Mouse (Mus musculus): ENCODE results near the gene Cpeb3. TPM values are rescaled to one million over a fixed set of nuclear protein-coding genes. Genes with fewer than 3 reads are reported as not detected.

The Cpeb3 gene
- polyA plus RNA-seq, 1 experiment from 2014 or later: 0.63 TPM

GRCm38 (mm10) chr19:37131660-37132059, 76.7 kb downstream of the Cpeb3 start:
- no peak for DNase-seq
- Histone ChIP-seq H3K27ac (ENCODE audit: low read depth) (no peak overlapping the region), H3K4me1 (ENCODE audit: insufficient read depth) (no peaks in the 10 kb centered on the region), H3K4me3 (ENCODE audit: low read depth, low read length) (no peak overlapping the region), H3K36me3 (ENCODE audit: insufficient read depth) (no peaks in the 10 kb centered on the region), H3K4me2 (no peak overlapping the region), H3K9ac (no peak overlapping the region), H3K27me3 (ENCODE audit: insufficient read depth, low read length) (no peaks in the 10 kb centered on the region), H3K9me3 (ENCODE audit: low read depth, low read length) (no peaks in the 10 kb centered on the region)
- WGBS: 47% methylated on average over 1 of the region's 1 CpGs
- no peak for TF ChIP-seq CTCF (IDR thresholded peaks at IDR 0.05; ENCODE audit: low read depth)
- no peak for ATAC-seq (ENCODE audit: insufficient read depth)

- DNase-seq (no peak), ATAC-seq (ENCODE audit: insufficient read depth) (no peak)
- Histone ChIP-seq H3K27ac (ENCODE audit: low read depth) (no peak overlapping the region), H3K4me2 (no peak overlapping the region), H3K4me3 (ENCODE audit: low read depth, low read length) (no peak overlapping the region), H3K27me3 (ENCODE audit: insufficient read depth, low read length) (no peaks in the 10 kb centered on the region), H3K9me3 (ENCODE audit: low read depth, low read length) (no peaks in the 10 kb centered on the region), H3K9ac (no peak overlapping the region), H3K4me1 (ENCODE audit: insufficient read depth) (no peaks in the 10 kb centered on the region), H3K36me3 (ENCODE audit: insufficient read depth) (no peaks in the 10 kb centered on the region)
- no peak for TF ChIP-seq CTCF (IDR thresholded peaks at IDR 0.05; ENCODE audit: low read depth)
- WGBS: 96% methylated on average over 4 of the region's 4 CpGs
These were observed 79.9 kb downstream of the Cpeb3 start for GRCm38 (mm10) chr19:37128461-37128860.

GRCm38 (mm10) chr19:37127018-37127567, 81.3 kb downstream of the Cpeb3 start:
- no peaks in the 10 kb centered on the region for H3K9me3 ChIP-seq (ENCODE audit: low read depth, low read length)
- 61% methylated on average over 5 of the region's 5 CpGs for WGBS
- no peak for TF ChIP-seq CTCF (IDR thresholded peaks at IDR 0.05; ENCODE audit: low read depth)

GRCm38 (mm10) chr19:37124961-37125360, 83.4 kb downstream of the Cpeb3 start:
- TF ChIP-seq CTCF (IDR thresholded peaks at IDR 0.05; ENCODE audit: low read depth): no peak
- no peaks in the 10 kb centered on the region for H3K9me3 ChIP-seq (ENCODE audit: low read depth, low read length)
- DNase-seq (no peak), ATAC-seq (ENCODE audit: insufficient read depth) (no peak)
- H3K4me1 ChIP-seq (ENCODE audit: insufficient read depth): no peaks in the 10 kb centered on the region
- no peak overlapping the region for H3K9ac ChIP-seq
- H3K36me3 ChIP-seq (ENCODE audit: insufficient read depth): no peaks in the 10 kb centered on the region
- no peaks in the 10 kb centered on the region for H3K27me3 ChIP-seq (ENCODE audit: insufficient read depth, low read length)
- H3K27ac ChIP-seq (ENCODE audit: low read depth): no peak overlapping the region
- no peak overlapping the region for H3K4me2 ChIP-seq
- H3K4me3 ChIP-seq (ENCODE audit: low read depth, low read length): no peak overlapping the region

More at GRCm38 (mm10) chr19:37127018-37127567, 81.3 kb downstream of the Cpeb3 start:
- Histone ChIP-seq H3K4me2 (no peak overlapping the region), H3K27me3 (ENCODE audit: insufficient read depth, low read length) (no peaks in the 10 kb centered on the region), H3K4me1 (ENCODE audit: insufficient read depth) (no peaks in the 10 kb centered on the region), H3K36me3 (ENCODE audit: insufficient read depth) (no peaks in the 10 kb centered on the region), H3K4me3 (ENCODE audit: low read depth, low read length) (no peak overlapping the region), H3K9ac (no peak overlapping the region), H3K27ac (ENCODE audit: low read depth) (no peak overlapping the region)
- ATAC-seq (ENCODE audit: insufficient read depth) (no peak), DNase-seq (no peak)

- 38% methylated on average over 2 of the region's 2 CpGs for WGBS
- no peak overlapping the region for H3K9ac ChIP-seq
- no peak overlapping the region for H3K4me2 ChIP-seq
- no peaks in the 10 kb centered on the region for H3K27me3 ChIP-seq (ENCODE audit: insufficient read depth, low read length)
- H3K27ac ChIP-seq (ENCODE audit: low read depth): no peak overlapping the region
- no peaks in the 10 kb centered on the region for H3K36me3 ChIP-seq (ENCODE audit: insufficient read depth)
- no peak overlapping the region for H3K4me3 ChIP-seq (ENCODE audit: low read depth, low read length)
- no peaks in the 10 kb centered on the region for H3K9me3 ChIP-seq (ENCODE audit: low read depth, low read length)
- no peaks in the 10 kb centered on the region for H3K4me1 ChIP-seq (ENCODE audit: insufficient read depth)
- no peak for ATAC-seq (ENCODE audit: insufficient read depth)
- DNase-seq: no peak
- TF ChIP-seq CTCF (IDR thresholded peaks at IDR 0.05; ENCODE audit: low read depth): no peak
These were observed 89.1 kb downstream of the Cpeb3 start for GRCm38 (mm10) chr19:37119281-37119680.

GRCm38 (mm10) chr19:37115824-37116223, 92.6 kb downstream of the Cpeb3 start:
- Histone ChIP-seq H3K4me1 (ENCODE audit: insufficient read depth) (no peaks in the 10 kb centered on the region), H3K4me2 (no peak overlapping the region), H3K4me3 (ENCODE audit: low read depth, low read length) (no peak overlapping the region), H3K36me3 (ENCODE audit: insufficient read depth) (no peaks in the 10 kb centered on the region), H3K9ac (no peak overlapping the region), H3K9me3 (ENCODE audit: low read depth, low read length) (no peaks in the 10 kb centered on the region), H3K27me3 (ENCODE audit: insufficient read depth, low read length) (no peaks in the 10 kb centered on the region), H3K27ac (ENCODE audit: low read depth) (no peak overlapping the region)
- ATAC-seq (ENCODE audit: insufficient read depth): no peak
- TF ChIP-seq CTCF (IDR thresholded peaks at IDR 0.05; ENCODE audit: low read depth): no peak
- DNase-seq: no peak
- 83% methylated on average over 1 of the region's 1 CpGs for WGBS

- 74% methylated on average over 8 of the region's 8 CpGs for WGBS
- Histone ChIP-seq H3K36me3 (ENCODE audit: insufficient read depth) (no peaks in the 10 kb centered on the region), H3K4me3 (ENCODE audit: low read depth, low read length) (no peak overlapping the region), H3K9me3 (ENCODE audit: low read depth, low read length) (no peaks in the 10 kb centered on the region), H3K4me2 (no peak overlapping the region), H3K4me1 (ENCODE audit: insufficient read depth) (no peaks in the 10 kb centered on the region), H3K9ac (no peak overlapping the region), H3K27me3 (ENCODE audit: insufficient read depth, low read length) (no peaks in the 10 kb centered on the region), H3K27ac (ENCODE audit: low read depth) (no peak overlapping the region)
- no peak for ATAC-seq (ENCODE audit: insufficient read depth)
- no peak for DNase-seq
- no peak for TF ChIP-seq CTCF (IDR thresholded peaks at IDR 0.05; ENCODE audit: low read depth)
These were observed 93.0 kb downstream of the Cpeb3 start for GRCm38 (mm10) chr19:37115374-37115773.

GRCm38 (mm10) chr19:37111831-37112230, 96.6 kb downstream of the Cpeb3 start:
- Histone ChIP-seq H3K9ac (no peak overlapping the region), H3K36me3 (ENCODE audit: insufficient read depth) (no peaks in the 10 kb centered on the region), H3K4me2 (no peak overlapping the region), H3K9me3 (ENCODE audit: low read depth, low read length) (no peaks in the 10 kb centered on the region), H3K4me3 (ENCODE audit: low read depth, low read length) (no peak overlapping the region), H3K4me1 (ENCODE audit: insufficient read depth) (no peaks in the 10 kb centered on the region), H3K27ac (ENCODE audit: low read depth) (no peak overlapping the region), H3K27me3 (ENCODE audit: insufficient read depth, low read length) (no peaks in the 10 kb centered on the region)
- 82% methylated on average over 6 of the region's 6 CpGs for WGBS
- ATAC-seq (ENCODE audit: insufficient read depth) (no peak), DNase-seq (peak; percentile 55)
- no peak for TF ChIP-seq CTCF (IDR thresholded peaks at IDR 0.05; ENCODE audit: low read depth)

All from lung, embryonic 14.5 days (tissue).